Comparison of ENCODE assay signal across 32 mouse cellular contexts in the genomic region with DNA sequence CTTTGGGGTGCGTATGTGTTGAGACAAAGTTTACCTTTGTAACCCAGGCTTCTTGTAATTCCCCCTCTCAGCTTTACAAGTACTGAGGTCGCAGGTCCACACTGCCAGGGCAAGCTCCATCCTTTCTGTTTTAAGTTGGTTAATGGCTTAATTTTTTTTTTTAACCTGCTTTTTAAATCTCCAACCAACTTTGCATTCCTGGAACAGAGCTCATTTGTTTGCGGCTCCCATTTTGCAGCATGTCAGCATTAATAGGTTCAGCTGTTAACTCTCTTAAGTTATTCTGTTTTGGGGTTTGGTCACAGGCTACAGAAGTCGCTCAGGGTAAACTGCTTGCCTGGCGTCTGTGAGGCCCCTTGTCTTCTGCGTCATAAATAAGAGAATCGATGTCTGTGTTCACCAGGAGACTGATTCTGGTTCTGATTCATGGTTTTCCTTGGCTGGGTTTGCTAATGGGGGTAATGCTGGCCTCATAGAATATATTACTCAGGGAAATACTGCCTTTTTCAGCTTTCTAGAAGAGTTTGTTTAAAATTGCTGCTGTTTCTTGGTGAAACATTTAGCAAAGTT. TPM values are rescaled to one million over a fixed set of nuclear protein-coding genes. Genes with fewer than 3 reads are reported as not detected.
"Had no signal": no experiment of that assay in that cellular context is flagged by ENCODE, and none has a peak within 500 bp of the region (broad histone marks: within the 10 kb centered on the region; RNA-seq: fewer than 3 reads in every experiment).

No protein-coding gene starts in this region.

- H3K27ac ChIP-seq: heart, embryonic 10.5 days; heart, embryonic 13.5 days; heart, embryonic 15.5 days; hindbrain, embryonic 13.5 days; hindbrain, embryonic 15.5 days; hindbrain, postnatal 0 days; kidney, embryonic 15.5 days; kidney, postnatal 0 days; liver, embryonic 13.5 days; liver, embryonic 15.5 days had no signal

- H3K9ac ChIP-seq: heart, embryonic 13.5 days; heart, embryonic 15.5 days; hindbrain, embryonic 13.5 days; hindbrain, embryonic 15.5 days; kidney, embryonic 15.5 days; limb, embryonic 13.5 days; liver, embryonic 13.5 days; liver, embryonic 15.5 days; liver, postnatal 0 days had no signal

- H3K9me3 ChIP-seq: heart, embryonic 10.5 days; heart, embryonic 13.5 days; heart, embryonic 15.5 days; hindbrain, embryonic 13.5 days; hindbrain, embryonic 15.5 days; kidney, embryonic 15.5 days; limb, embryonic 13.5 days; liver, embryonic 13.5 days; liver, embryonic 15.5 days had no signal

- H3K4me3 ChIP-seq: heart, embryonic 10.5 days; heart, embryonic 13.5 days; heart, embryonic 15.5 days; hindbrain, embryonic 13.5 days; hindbrain, embryonic 15.5 days; kidney, embryonic 15.5 days; limb, embryonic 13.5 days; liver, embryonic 13.5 days; liver, embryonic 15.5 days had no signal

- ATAC-seq: hindbrain, postnatal 0 days; intestine, embryonic 16.5 days; liver, postnatal 0 days had no signal

- H3K36me3 ChIP-seq: heart, embryonic 10.5 days; heart, embryonic 13.5 days; heart, embryonic 15.5 days; hindbrain, embryonic 13.5 days; hindbrain, embryonic 15.5 days; kidney, embryonic 15.5 days; limb, embryonic 13.5 days; liver, embryonic 13.5 days; liver, embryonic 15.5 days had no signal

- H3K27me3 ChIP-seq: heart, embryonic 13.5 days; heart, embryonic 15.5 days; hindbrain, embryonic 13.5 days; hindbrain, embryonic 15.5 days; kidney, embryonic 15.5 days; limb, embryonic 13.5 days; liver, embryonic 13.5 days; liver, embryonic 15.5 days had no signal

- H3K4me1 ChIP-seq: heart, embryonic 10.5 days; heart, embryonic 13.5 days; heart, embryonic 15.5 days; hindbrain, embryonic 13.5 days; hindbrain, embryonic 15.5 days; limb, embryonic 13.5 days; liver, embryonic 13.5 days; liver, embryonic 15.5 days had no signal

- H3K4me2 ChIP-seq: heart, embryonic 13.5 days; heart, embryonic 15.5 days; hindbrain, embryonic 13.5 days; hindbrain, embryonic 15.5 days; kidney, embryonic 15.5 days; limb, embryonic 13.5 days; liver, embryonic 11.5 days; liver, embryonic 13.5 days; liver, embryonic 15.5 days had no signal

- DNase-seq: gastrocnemius, postnatal 14 days; gastrocnemius, postnatal 36 days; heart, adult 11 months; heart, postnatal 14 days; heart, postnatal 36 days; kidney, adult 18-20 months; kidney, postnatal 14 days; kidney, postnatal 36 days; layer of hippocampus, adult 9-11 months; layer of hippocampus, postnatal 36 days; left cerebral cortex, postnatal 4 days; liver; liver, embryonic 13.5 days; liver, postnatal 0 days had no signal

RNA-seq across cellular contexts. Expression of gene Slc22a12, which starts 17.5 kb away (rescaled TPM):
- total RNA-seq: gastrocnemius, adult 8-10 months; gastrocnemius, postnatal 14 days; gastrocnemius, postnatal 36 days; heart, postnatal 14 days; heart, postnatal 36 days; hematopoietic stem cell, adult 5-6 weeks; left cerebral cortex, adult 18-20 months had no signal
- polyA plus RNA-seq: heart, embryonic 10.5 days; heart, embryonic 13.5 days; heart, embryonic 15.5 days; heart, postnatal 0 days; hindbrain, embryonic 11.5 days; hindbrain, embryonic 15.5 days; intestine, embryonic 14.5 days; intestine, embryonic 16.5 days; limb, embryonic 13.5 days; liver, embryonic 11.5 days; liver, embryonic 13.5 days; liver, embryonic 15.5 days; liver, postnatal 0 days had no signal
